Mouse (Mus musculus) cerebellum, adult 18-20 months (tissue): ENCODE data around the gene Pnpt1.

Source experiments
- DNase-seq, 2 experiments: peaks; one replicate each; pipeline ENCODE4 v3.0.0; 2021

The Pnpt1 gene

GRCm38 (mm10) chr11:29130385-29131355, at the start of gene Pnpt1:
Pnpt1 (plus strand) TSS chr11:29130744.
- peak; percentile 90 to 94 for DNase-seq

GRCm38 (mm10) chr11:29092403-29092802, 38.1 kb upstream of the Pnpt1 start:
- DNase-seq: no peak

- DNase-seq: no peak
Measured at GRCm38 (mm10) chr11:29098926-29099325, 31.6 kb upstream of the Pnpt1 start.

- peak; percentile 15 to 31 for DNase-seq
Measured at GRCm38 (mm10) chr11:29129862-29130384, 621 bp upstream of the Pnpt1 start.

- no peak for DNase-seq
Measured at GRCm38 (mm10) chr11:29140671-29141070, 10.1 kb downstream of the Pnpt1 start.

- no peak for DNase-seq
Measured at GRCm38 (mm10) chr11:29148901-29149300, 18.4 kb downstream of the Pnpt1 start.

- no peak for DNase-seq
Measured at GRCm38 (mm10) chr11:29163569-29163968, 33.0 kb downstream of the Pnpt1 start.

- peak; percentile 73 to 82 for DNase-seq
Measured at GRCm38 (mm10) chr11:29171959-29172391, 41.4 kb downstream of the Pnpt1 start.

GRCm38 (mm10) chr11:29172563-29173124, 42.1 kb downstream of the Pnpt1 start, which contains the start of gene Ppp4r3b:
Ppp4r3b (plus strand) TSS chr11:29172890.
- peak; percentile 98 to 99 for DNase-seq

GRCm38 (mm10) chr11:29173125-29173631, 42.6 kb downstream of the Pnpt1 start:
- DNase-seq: peak; percentile 60 to 63

GRCm38 (mm10) chr11:29173706-29174436, 43.3 kb downstream of the Pnpt1 start:
- DNase-seq: no peak

- no peak for DNase-seq
Measured at GRCm38 (mm10) chr11:29179319-29179718, 48.8 kb downstream of the Pnpt1 start.

GRCm38 (mm10) chr11:29180657-29181056, 50.1 kb downstream of the Pnpt1 start:
- DNase-seq: peak; percentile 61 to 76

GRCm38 (mm10) chr11:29181751-29182150, 51.2 kb downstream of the Pnpt1 start:
- no peak for DNase-seq

GRCm38 (mm10) chr11:29188981-29189380, 58.4 kb downstream of the Pnpt1 start:
- DNase-seq: no peak

- no peak for DNase-seq
Measured at GRCm38 (mm10) chr11:29203653-29204052, 73.1 kb downstream of the Pnpt1 start.

- DNase-seq: no peak
Measured at GRCm38 (mm10) chr11:29209774-29210173, 79.2 kb downstream of the Pnpt1 start.
